Mouse (Mus musculus) bone marrow macrophage, adult 2 months (primary cell): Measurements from ENCODE around the gene Ube2l3. TPM values are rescaled to one million over a fixed set of nuclear protein-coding genes. Genes with fewer than 3 reads are reported as not detected.
"Not testable (repeated sequence)": the region's sequence is repeated elsewhere in the genome, so short reads cannot be mapped to it uniquely, and the experiment has no call there.

Experiments used
- H3K27ac ChIP-seq: 2 replicates; pipeline ENCODE4 v1.5.1; 2012; ENCODE audit warnings: low read depth, low read length; ENCODE audit not compliant: insufficient read depth
- H3K4me1 ChIP-seq: 2 replicates; pipeline ENCODE4 v1.6.1; 2012; ENCODE audit warnings: low read length; ENCODE audit not compliant: control insufficient read depth, insufficient read depth
- H3K4me3 ChIP-seq: 2 replicates; pipeline ENCODE4 v1.5.1; 2012; ENCODE audit warnings: mild to moderate bottlenecking, low read length, moderate library complexity; ENCODE audit not compliant: insufficient read depth
- CTCF ChIP-seq: IDR thresholded peaks from 2 replicates; pipeline ENCODE4 v1.5.1; 2012; ENCODE audit warnings: low read depth, mild to moderate bottlenecking, low read length, moderate library complexity
- POLR2A ChIP-seq: IDR thresholded peaks from 2 replicates; pipeline ENCODE4 v1.6.1; 2012; ENCODE audit warnings: mild to moderate bottlenecking, low read depth, low read length, borderline replicate concordance
- polyA plus RNA-seq: library from polyadenylated mRNA; stranded (reverse); fragments of >200 nt; gene quantifications from 2 replicates; pipeline ENCODE4 v1.2.4, GENCODE M21; 2012; ENCODE audit not compliant: missing spikeins, insufficient read depth, insufficient read length

Gene Ube2l3
- polyA plus RNA-seq, 1 experiment: 208 TPM

- H3K4me3 ChIP-seq: peak overlapping the region; percentile 9
- H3K4me1 ChIP-seq: peaks cover 52% of the 10 kb centered on the region
- peak overlapping the region; percentile 91 for H3K27ac ChIP-seq
- TF ChIP-seq CTCF: no peak
- no peak for TF ChIP-seq POLR2A
Observed at GRCm38 (mm10) chr16:17182136-17182535, 20.3 kb downstream of the Ube2l3 start.

DNA sequence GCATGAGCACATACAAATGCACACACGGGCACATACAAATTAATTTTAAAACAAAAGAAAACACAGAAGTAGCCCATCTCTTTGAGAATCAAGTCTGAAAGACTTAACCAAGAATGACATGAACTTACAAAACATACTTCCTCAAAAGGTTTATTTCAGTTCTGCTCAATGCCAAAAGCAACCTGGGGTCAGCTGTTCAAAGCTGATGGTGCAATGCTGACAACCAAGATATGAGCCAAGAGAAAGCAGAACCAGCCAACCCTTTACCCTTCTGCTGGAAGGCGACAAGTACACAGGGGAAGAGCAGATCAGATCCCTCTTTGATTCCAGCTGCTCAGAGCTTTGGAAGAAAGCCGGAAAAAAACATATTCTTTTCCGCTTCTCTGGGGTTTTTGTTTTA lies 21.1 kb downstream of the Ube2l3 start:
- no peak for TF ChIP-seq POLR2A
- no peak for TF ChIP-seq CTCF
- Histone ChIP-seq H3K4me1 (peaks cover 57% of the 10 kb centered on the region), H3K27ac (peak overlapping the region; percentile 91), H3K4me3 (no peak overlapping the region)

- TF ChIP-seq CTCF (no peak), POLR2A (no peak)
- no peak overlapping the region for H3K4me3 ChIP-seq
- no peak overlapping the region for H3K27ac ChIP-seq
- H3K4me1 ChIP-seq: peaks cover 52% of the 10 kb centered on the region
Observed at GRCm38 (mm10) chr16:17179706-17180105, 22.7 kb downstream of the Ube2l3 start.

DNA sequence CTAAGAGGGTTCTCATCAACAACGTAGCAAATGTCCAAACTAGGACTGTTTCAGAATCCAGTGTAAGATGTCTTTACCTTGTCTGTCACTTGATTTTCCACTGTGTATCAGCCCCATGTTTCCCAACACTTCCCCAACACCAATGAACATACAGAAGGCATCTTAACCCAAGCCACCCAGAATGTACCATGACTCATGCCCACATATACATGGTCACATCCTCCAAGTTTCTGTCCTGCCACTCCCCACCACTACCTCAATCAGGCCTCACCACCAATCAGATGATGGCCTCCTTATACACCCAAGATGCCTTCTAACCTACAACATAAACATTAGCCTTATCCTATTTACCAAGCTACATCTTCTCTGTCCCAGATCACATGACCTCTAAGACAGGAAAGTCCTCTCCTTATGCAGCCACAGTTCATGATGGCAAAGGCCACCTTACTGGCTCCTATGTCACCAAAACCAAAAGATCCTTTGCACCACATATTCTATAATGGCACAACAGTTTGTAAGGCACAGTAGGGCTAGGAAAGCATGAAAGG lies 24.8 kb downstream of the Ube2l3 start:
- Histone ChIP-seq H3K27ac (peak overlapping the region; percentile 24), H3K4me3 (no peak overlapping the region), H3K4me1 (peaks cover 43% of the 10 kb centered on the region)
- no peak for TF ChIP-seq POLR2A
- TF ChIP-seq CTCF: no peak

- H3K27ac ChIP-seq: no peak overlapping the region
- no peak for TF ChIP-seq CTCF
- TF ChIP-seq POLR2A: no peak
- no peak overlapping the region for H3K4me3 ChIP-seq
- H3K4me1 ChIP-seq: peaks cover 31% of the 10 kb centered on the region
Observed at GRCm38 (mm10) chr16:17175765-17176164, 26.7 kb downstream of the Ube2l3 start.

DNA sequence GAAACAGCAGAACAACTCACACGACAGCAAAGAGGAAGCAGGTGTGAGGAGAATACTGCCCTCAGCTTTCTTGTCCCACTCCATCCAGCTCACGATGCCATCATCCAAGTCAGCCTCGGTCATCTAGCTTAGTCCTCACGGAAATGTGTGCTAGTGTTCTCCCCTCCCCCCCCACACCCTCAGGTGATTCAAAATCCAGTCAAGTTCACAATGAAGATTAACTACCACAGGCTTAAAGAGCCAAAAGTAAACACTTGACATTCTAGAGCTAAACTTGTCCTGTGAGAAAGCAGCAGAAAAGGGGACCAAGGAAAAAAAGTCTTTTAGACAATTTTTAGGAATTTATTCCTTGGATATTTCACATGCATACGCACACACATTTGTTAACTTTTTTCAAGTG lies 34.4 kb downstream of the Ube2l3 start:
- TF ChIP-seq POLR2A (no peak), CTCF (no peak)
- Histone ChIP-seq H3K4me1 (no peaks in the 10 kb centered on the region), H3K4me3 (no peak overlapping the region), H3K27ac (no peak overlapping the region)

DNA sequence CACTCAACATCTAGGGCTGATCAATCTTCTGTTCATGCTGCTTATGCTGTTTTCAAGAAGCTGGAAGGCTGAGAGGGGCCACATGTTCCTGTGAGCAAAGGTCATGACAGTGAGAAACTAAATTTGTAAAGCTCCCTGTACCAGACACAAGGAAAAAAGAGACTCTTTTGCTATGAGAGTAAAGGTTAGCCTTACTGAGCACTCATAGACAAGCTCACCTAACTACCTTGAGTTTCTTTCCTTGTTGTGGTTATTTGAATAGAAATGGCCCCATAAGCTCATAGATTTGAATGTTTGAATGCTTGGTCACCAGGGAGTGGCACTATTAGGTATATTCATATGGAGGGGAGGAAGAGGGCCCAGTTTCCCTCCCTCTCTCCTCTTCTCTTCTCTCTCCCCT lies 35.3 kb downstream of the Ube2l3 start:
- Histone ChIP-seq H3K4me1 (no peaks in the 10 kb centered on the region), H3K27ac (no peak overlapping the region), H3K4me3 (no peak overlapping the region)
- TF ChIP-seq POLR2A: no peak
- TF ChIP-seq CTCF: no peak

GRCm38 (mm10) chr16:17165478-17165877 lies 37.0 kb downstream of the Ube2l3 start:
- not testable (repeated sequence) for H3K4me1 ChIP-seq, H3K4me3 ChIP-seq

GRCm38 (mm10) chr16:17154346-17154745 lies 48.1 kb downstream of the Ube2l3 start:
- peaks cover 10% of the 10 kb centered on the region for H3K4me1 ChIP-seq

More at GRCm38 (mm10) chr16:17165478-17165877, 37.0 kb downstream of the Ube2l3 start:
- not testable (repeated sequence) for H3K27ac ChIP-seq

DNA sequence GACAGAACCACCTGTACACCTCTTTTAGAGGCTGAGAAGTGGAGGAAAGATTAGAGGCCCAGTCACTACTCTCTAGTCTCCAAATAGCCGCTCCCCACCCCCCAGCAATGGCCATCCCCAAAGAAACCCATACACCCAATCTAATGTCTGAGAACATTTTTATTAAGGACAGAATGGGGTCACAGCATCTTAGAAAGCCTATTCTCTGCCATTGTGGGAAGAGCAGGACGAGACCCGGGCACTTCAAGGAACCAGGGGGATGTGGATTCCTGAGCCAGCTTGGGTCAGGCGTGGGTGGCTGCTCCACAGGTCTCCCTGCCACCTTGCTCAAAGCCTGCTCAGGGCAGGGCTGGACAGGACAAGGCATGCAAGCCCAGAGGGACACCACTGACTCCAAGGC lies 50.6 kb downstream of the Ube2l3 start:
- H3K4me3 ChIP-seq: no peak overlapping the region
- H3K27ac ChIP-seq: no peak overlapping the region
- H3K4me1 ChIP-seq: peaks cover 13% of the 10 kb centered on the region
- TF ChIP-seq POLR2A (no peak), CTCF (no peak)

More at GRCm38 (mm10) chr16:17154346-17154745, 48.1 kb downstream of the Ube2l3 start:
- Histone ChIP-seq H3K27ac (no peak overlapping the region), H3K4me3 (no peak overlapping the region)
- TF ChIP-seq CTCF: no peak
- no peak for TF ChIP-seq POLR2A
